Mouse (Mus musculus) heart, adult 8-10 months (tissue): Measurements from ENCODE around the gene Tenm4. TPM values are rescaled to one million over a fixed set of nuclear protein-coding genes. Genes with fewer than 3 reads are reported as not detected.

Source experiments
- DNase-seq: peaks from one replicate; pipeline ENCODE4 v3.0.0; 2022; ENCODE audit warnings: low spot score
- total RNA-seq, 4 experiments: library from RNA; stranded (reverse); gene quantifications; 2 replicates each; pipeline ENCODE4 v1.2.4; 2022

Tenm4 gene
- total RNA-seq, 4 experiments from 2014 or later: 0.34 to 1.4 (median 1.00) TPM

DNA sequence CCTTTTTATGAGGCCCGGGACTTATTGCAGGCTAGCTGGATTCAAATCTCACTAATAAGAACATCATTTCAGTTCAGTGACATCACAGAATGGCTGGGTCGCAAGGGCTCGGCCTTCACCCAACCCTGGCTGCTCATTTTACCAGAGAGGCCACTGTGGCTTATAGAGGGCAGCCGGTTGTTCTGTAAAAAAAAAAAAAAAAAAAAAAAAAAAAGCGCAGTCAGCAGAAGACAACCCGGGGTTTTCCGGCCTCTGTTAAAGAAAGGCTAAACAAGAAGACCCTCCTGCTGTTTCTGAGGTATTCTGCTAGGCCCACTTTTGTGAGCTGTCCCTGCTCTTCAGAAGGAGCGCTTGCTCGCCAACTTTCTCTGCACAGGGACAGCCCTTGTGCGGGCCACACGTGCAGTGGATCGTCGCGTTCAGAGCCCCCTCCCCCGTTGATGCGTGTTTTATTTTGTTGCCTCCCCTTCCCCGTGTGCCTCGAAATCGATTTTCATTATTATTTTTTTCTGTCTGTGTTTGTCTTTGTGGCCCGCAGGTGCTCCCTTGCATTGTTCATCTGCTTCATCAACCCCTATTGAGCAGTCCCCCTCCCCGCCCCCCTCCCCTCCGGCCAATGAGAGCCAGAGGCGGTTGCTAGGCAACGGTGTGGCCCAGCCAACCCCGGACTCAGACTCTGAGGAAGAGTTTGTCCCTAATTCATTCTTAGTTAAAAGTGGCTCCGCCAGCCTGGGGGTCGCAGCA is 472.6 kb downstream of the Tenm4 start:
- no peak for DNase-seq

DNA sequence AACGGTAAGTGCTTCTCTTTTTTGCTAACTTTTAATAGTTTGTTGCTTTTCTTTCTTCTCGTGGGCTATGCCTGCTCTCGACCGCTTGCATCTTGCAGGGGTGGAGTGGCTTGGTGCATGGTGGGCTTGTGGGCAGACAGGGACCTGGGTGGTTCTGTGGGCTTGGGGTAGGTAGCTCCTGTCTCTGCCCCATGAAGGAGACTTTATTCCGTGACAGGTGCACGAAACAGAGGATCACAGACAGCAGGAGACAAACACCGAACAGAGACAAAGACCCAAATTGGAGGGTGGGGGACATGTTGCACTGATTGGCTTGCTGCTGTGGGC is 473.1 kb downstream of the Tenm4 start:
- no peak for DNase-seq

DNA sequence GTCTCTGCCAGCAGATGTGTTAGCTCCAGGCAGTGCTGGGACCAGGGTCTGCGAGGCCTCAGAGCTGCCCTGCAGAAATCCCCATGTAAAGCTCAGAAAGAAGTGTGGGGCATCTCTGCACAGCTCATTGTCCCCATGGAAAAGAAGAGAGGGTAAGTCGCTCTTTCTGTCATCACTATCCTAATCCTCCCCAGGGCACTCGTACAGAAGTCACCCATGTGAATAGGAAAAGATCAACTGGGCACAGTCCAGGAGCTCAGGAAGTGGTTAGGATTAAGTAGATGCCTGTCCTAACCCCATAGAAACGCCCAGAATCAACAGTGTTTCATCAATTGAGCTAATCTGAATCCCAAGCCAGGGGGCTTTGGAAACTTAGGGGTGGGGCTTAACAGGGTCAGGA is 476.6 kb downstream of the Tenm4 start:
- DNase-seq: no peak

DNA sequence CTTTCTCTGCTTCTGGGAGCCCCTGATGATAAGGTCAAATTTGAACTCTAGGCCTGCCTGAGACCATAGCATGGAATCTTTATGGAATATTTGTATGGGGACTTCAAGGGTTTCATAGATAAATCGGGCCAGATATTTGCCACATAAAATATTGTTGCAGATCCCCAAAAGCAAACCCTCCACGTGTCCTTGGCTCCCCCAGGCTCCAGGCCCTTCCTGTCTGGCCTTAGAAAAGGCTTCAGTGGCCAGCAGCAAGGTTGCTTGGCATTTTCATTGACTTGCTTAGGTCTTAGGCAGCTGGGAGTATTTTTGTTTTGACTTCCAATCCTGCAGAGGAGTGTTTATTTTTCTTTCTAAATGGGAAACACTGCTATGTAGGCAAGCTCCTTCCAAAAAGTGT is 477.6 kb downstream of the Tenm4 start:
- no peak for DNase-seq

DNA sequence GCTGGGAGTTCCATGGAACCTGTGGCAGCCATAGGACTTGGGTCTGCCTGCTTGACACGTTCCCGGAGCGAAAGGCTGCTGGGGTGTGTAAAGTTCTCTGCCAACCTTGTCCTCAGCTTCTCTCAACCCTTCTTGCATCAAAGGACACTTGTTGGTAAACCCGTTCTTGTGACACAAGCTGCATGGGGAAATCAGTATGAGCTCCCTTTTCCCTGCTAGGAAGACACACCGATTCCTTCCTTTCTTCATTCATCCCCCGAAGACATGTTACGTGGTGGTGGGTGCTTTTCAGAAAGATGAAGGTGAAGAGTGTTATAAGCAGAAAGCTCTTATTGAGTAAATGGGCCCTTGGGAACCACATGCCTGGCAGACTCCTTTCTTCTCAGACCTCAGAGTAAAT is 478.1 kb downstream of the Tenm4 start:
- DNase-seq: no peak

DNA sequence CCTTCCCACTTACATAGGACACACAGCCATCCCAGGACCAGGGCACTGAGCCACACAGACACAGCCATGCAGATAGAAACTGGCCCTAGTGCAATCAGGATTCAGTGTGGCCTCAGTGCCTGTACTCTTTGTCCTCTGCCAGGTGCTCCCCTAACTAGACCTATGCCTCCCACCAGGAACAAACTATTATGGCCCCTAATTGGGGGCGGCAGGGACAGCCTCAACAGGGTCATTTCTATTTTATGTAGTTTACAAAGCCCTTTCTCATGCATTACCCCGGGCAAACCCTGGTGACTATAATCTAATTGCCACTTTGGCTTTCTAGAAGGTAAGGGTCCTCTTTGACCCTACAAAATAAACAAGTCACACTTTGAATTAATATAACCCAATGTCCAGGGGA is 479.4 kb downstream of the Tenm4 start:
- DNase-seq: no peak

DNA sequence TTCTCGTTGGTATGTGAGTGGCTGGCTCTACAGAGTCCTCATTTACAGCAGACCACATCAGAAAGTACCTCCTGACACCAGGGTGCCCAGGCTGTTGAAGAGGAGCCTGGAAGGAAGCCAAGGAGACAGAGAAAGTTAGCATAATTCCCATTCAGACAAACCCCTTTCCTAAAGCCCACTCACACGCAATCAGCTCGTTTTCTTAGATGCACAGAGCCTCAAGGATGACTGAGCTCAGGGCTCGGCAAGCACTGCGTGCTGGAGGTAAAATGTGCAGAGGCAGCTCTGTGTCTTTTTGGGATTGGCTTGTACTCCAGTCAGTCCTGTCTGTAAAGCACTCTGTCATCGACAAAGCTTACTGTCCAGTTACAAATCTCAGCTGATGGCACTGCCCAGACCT is 480.0 kb downstream of the Tenm4 start:
- DNase-seq: no peak

DNA sequence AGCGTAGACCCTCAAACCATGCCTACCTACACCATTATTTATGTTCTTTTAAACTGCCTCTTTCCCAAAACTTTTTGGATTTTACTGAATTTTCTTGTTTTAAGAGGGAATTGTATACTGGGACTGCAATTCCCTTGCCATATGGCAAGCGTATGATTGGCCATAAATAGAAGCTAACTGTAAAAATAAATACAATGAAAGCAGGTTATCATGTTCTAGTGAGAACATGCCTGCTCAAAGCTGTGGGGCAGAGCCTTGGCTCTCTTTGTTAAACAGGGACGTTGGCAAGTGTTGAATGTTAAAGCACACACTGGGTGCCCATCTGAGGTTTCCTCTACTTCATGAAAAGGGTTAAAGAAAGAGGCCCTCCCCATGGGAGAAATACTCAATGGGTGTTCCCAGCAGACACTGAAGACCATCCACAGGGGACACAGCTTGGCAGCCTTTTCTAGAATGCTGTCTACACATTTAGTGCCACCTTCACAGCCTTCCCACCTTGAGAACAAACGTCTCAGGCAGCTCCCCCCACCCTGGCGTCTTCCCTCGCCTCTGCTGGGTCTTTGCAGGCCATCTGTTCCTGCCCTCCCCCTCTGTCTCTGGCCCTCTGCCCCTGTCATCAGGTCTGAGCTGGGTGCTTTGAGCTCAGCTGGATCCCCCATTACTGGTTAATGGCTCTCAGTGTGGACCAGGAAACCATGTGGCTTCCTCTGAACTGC is 480.7 kb downstream of the Tenm4 start:
- no peak for DNase-seq

DNA sequence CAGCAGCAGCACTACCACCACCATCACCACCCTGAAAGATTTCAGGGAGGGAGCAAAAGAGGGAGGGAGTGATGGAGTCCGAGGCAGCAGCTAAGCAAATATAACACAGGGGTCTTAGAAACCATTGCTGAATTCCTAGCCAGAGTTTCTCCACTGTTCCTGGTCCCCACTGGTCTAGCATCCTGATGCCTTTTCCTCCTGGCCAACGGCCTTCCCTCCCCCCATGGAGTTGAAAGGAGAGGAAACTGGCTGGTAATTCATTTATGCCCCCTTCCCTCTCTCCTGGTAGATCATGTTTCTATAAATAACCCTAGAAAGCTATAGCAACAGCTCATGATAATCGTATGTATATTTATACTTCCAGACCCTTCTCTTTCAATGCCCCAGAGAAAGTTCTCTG is 481.8 kb downstream of the Tenm4 start:
- no peak for DNase-seq

DNA sequence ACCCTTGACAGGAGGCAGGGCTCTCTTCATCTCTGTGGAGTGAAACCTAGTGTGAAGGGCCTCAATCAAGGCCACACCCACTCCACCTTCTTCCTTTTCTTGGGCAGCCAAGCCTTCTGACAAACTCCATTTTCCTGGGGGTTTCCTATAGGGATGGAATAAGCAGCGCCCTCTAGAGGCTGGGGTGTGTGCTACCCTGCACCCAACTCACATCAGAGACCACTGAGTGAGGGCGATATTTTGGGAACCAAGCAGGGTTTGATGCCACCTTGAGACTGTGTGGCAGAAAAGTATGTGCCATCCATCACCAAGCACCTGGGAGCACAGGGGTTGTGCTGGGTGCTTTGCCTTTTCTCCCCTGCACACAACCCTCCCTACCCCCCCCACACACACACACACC is 483.2 kb downstream of the Tenm4 start:
- DNase-seq: no peak

DNA sequence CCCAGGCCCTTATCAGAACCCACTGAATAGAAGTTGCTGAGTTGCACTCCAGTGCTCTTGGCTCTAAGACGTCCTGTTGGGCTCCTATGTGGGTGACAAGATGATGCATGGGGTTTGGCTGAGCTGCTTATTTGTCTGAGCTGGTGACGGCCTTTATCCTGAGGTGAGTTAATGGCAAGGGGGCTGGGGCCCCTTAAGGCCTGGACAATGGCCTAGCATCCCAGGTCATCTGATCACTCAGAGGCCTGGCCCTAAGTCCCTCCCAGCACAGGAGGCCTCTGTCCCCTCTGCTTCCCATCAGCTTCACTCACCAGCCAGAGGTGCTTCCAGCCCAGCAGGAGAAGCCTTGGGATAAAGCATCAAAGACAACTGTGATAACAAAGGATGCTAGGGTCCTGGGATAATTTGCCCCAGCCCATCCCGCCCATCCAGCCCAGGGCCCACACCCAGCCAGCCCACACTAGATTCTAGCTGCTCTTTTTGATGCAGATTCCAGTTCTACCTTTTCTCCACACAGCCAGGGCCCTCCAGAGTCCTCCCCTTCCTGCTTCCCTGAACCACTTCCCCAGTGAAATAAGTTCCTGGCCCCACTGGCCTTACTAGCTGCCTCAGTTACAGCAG is 484.2 kb downstream of the Tenm4 start:
- no peak for DNase-seq

DNA sequence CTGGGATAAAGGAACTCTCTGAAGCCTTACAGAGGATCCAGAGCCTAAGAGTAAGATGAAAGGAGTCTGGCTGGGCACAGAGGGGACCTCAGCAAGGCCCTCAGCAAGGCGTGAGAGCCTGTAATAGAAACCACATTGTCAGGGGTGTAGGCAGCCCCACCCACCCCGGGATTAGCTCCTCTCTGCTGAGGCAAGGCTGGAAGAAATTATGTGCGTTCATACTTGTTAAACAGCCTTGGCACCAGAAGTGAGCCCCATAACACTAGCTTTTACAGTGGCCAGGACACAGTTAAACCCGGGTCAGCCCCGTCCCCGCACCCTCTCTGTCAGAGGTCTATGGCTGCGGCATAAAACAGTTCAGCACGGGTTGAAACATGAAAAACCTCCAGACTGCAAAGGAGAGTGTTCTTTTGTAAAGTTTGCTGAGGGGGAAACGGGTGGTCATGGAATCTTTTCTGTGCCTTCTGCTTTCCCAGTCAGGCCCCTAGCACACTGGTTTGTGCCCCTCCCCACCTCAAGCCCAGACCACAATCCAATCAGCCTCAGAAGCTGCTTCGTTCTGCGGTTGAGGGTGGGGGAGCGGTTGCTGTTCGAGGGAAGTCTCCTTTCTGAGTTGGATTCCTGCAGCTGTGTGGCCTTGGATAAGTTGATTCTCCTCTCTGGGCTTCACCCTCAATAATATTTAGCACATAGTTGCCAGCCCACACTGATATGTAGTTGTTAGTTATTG is 486.2 kb downstream of the Tenm4 start:
- no peak for DNase-seq

DNA sequence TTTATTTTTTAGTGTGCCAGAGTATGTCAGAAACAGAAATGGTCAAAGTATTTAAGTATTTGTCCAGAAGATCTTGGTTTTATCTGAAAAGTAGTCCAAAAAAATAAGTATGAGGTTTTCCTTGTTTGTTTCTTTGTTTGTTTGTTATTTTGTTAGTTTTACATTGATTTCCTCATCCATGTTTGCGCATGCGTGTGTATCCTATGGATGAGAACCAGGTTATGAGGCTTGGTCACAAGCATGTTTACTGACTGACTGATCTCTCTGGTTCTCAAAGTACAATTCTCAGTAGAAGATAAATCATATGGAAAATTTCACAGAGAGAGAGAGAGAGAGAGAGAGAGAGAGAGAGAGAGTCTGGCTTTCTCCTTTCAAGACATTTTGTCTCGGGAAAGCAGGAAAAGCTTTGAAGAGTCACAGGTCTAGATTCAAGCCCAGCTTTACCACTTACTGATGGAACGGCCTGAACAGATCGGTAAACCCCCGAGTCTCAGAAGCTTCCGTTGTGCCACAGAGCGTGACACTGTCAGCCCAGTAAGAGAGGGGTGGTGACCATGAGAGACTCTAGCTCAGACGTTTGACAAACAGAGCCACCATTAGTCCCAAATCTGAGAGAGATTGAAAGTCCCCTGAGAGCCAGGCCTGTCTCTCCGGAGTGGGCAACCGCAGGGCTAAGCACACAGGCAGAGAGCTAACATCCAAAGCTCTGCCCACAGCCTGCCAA is 487.0 kb downstream of the Tenm4 start:
- DNase-seq: no peak

DNA sequence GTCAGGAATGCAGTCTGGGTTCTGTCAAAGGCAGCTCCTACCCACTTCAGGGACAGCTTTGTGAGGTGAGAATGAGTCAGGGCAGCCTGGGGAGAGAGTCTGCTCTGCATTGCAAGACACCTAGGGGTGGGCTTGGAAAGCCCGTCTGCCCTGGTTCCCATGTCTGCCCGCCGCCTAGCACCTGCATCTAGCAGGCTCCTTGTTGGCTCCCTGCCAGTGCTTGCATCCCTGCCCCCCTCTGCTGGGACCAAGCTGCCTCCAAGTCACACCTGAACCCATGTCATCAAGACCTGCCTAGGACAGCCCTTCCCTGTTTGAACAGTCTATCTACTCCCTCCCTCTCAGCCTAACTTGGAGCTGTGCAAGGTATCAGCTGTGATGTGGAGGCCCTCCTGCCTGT is 489.9 kb downstream of the Tenm4 start:
- no peak for DNase-seq

DNA sequence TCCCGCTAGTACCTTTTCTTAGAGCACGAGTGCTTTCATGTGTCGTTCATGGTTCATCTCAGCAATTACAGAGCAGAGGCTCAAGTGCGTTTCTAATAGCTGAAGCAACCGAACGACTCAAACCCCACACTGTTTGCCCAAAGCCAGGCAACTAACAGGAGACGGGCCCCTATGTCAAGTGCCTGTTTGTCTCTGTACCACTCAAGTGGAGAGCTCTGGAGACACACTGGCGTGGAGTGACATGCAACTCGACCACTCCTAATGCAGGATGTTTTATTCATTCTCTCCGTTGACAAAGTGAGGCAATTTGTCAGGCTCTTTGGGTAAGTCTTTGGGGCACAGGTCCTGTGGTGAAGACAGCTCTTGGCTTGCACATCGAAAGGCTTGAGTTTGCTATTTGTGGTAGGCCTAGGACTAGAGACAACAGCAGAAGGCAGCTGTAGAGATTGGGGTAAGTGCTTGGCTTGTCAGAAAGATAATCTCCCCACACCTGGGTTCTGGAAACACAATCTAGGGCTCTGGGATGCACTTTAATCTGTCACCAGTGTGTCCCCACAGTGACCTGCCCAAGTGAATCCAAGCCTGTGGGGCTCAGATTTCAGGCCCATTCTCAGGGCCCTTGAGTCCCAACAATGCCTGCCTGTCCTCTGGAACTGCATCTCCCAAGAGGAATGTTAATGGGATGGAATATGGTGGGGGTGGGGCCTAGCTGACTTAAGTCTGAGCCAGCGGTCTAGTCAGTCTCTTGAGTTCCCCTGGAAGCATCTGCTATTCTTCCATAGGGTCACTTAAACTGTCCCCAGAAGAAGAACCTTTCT is 490.5 kb downstream of the Tenm4 start:
- no peak for DNase-seq

DNA sequence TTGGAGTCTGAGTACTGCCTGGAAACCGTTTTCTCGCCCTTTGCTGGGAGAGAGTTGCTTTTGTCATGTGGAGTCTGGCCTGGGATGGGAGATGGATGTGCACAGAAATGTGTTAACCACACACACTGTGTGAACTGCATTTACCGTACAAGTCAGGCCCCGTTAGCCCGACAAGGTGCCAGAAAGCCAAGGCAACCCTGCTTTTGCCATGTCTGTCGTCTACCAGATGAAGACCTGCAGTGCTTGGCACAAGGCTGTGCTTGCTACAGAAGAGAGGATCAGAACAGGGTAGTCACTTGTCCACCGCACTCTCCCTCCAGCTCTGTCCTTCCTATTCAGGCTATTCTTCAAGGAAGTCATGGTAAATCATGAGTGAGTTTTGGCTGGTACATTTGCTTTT is 492.3 kb downstream of the Tenm4 start:
- no peak for DNase-seq

DNA sequence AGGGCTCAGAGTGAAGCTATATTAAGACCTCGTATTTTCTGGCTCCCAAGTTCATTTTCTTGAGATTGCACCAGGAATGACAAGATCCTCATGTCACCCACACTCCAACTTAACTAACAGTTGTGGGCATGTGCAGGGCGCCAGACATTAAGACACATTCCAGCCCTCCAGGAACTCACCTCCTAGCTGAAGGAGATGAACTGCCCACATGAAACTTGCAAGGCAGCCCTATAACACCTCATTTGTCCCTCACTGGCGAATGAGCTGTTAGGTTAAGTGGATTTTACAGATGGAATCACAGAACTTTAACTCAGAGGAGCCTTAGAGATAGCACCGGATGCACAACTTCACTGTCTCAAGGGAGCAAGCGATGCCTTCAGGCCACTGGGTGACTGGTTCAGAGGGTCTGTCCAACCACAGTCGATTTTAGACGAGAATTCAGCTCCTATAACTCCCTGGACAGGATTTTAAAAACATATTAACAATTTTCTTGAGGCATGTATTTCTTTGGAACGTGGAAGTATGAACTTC is 495.4 kb downstream of the Tenm4 start:
- DNase-seq: no peak

DNA sequence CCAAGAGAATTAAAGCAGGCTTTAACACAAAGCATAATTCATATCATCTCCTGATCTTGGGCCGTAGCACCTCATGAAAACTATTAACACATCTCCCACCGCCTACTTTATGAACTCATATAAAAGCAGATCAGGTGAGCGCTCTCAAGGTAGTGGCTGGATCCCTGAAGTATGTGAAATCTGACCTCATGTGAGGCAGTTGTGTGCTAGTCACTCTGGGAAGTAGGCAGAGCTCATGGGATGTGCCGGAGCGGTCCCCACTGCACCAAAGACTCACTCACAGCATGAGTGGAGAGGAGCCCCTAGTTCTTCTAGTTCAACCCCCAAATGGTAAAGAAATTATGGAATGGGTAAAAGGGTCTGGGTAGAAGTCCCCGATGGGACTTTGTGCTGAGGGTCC is 496.6 kb downstream of the Tenm4 start:
- DNase-seq: no peak

DNA sequence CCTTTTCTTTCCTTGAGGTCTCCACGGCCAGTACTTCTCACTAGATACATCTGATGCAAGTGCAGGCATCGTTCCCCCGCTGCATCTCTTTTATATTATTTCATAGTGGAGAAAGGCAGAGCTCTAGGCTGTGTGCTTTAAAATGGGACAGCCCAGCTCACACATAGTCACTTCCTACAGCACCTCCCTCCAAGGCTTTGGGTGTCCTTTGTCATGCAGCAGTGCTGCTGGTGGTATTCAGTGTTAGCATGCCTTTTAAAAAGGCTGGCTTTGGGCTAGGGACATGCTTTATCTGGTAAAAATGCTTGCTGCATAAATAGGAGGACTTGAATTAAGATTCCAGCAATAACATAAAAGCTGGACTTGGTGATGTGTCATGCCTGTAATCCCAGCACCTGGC is 499.0 kb downstream of the Tenm4 start:
- DNase-seq: no peak

DNA sequence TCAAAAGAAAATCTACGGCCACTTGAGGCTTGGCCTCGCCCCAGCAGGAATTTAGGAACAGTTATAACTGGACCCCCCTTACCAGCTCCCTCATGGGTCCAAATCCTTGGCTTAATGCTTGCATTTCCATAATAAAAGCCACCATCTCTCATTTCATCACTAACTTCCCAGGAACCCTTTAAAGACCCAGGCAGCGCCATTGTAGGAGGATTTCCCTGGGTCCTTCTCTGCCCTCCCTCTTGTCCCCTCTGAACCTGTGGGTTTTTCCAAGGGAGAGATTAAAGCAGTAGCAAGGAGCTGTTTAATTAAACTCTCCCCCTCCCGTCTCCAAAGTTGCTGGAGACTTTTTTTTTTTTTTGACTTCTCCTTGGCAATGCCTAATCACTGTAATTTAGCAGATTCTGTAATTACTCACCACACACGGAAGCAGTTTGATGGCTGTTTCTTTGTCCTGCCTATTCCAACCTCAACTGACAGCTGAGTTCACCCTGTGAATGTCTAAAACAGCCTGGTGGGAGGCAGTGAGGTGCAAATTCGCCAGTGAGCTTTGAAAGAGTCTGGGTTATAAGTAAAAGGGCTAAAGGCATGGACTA is 501.4 kb downstream of the Tenm4 start:
- DNase-seq: no peak
